Mouse (Mus musculus) bone marrow, adult 2 months (tissue): Measurements from ENCODE around the gene Zscan20. TPM values are rescaled to one million over a fixed set of nuclear protein-coding genes. Genes with fewer than 3 reads are reported as not detected.
"Not testable (repeated sequence)": the region's sequence is repeated elsewhere in the genome, so short reads cannot be mapped to it uniquely, and the experiment has no call there.

Source experiments
- H3K27ac ChIP-seq: fragments of 200-500 bp; 2 replicates; pipeline ENCODE4 v1.5.1; 2012; ENCODE audit warnings: low read depth, mild to moderate bottlenecking, control low read depth, inconsistent platforms, low read length; ENCODE audit not compliant: control insufficient read depth, poor library complexity, insufficient read depth
- H3K4me1 ChIP-seq: fragments of 200-500 bp; 2 replicates; pipeline ENCODE4 v1.6.1; 2011; ENCODE audit warnings: low read length; ENCODE audit not compliant: control insufficient read depth, insufficient read depth
- H3K4me3 ChIP-seq: fragments of 200-500 bp; replicated peaks from 2 replicates; pipeline ENCODE3; 2011; ENCODE audit warnings: mild to moderate bottlenecking, low read depth, low read length, control low read depth; ENCODE audit not compliant: control insufficient read depth
- CTCF ChIP-seq: fragments of 200-500 bp; IDR thresholded peaks from 2 replicates; pipeline ENCODE4 v1.5.1; 2011; ENCODE audit warnings: low read length, control low read depth; ENCODE audit not compliant: control insufficient read depth, insufficient read depth
- POLR2A ChIP-seq: fragments of 200-500 bp; IDR thresholded peaks from 2 replicates; pipeline ENCODE4 v1.6.1; 2011; ENCODE audit warnings: low read depth, mild to moderate bottlenecking, control low read depth, low read length, borderline replicate concordance; ENCODE audit not compliant: control insufficient read depth
- WGBS: fragments of 180-500 bp; shearing (Covaris S2); methylation state at CpG from one replicate; pipeline ENCODE4 v1.1.7; 2018; 5-methylcytosine and 5-hydroxymethylcytosine counted together
- polyA plus RNA-seq: library from polyadenylated mRNA; stranded (reverse); fragments of >200 nt; gene quantifications from 2 replicates; pipeline ENCODE4 v1.2.4, GENCODE M21; 2011; ENCODE audit warnings: low replicate concordance; ENCODE audit not compliant: missing spikeins, insufficient read depth, insufficient read length

Gene Zscan20
- polyA plus RNA-seq, 1 experiment = 7.4 TPM

GRCm38 (mm10) chr4:128554198-128554597 lies 55.7 kb downstream of the Zscan20 start:
- TF ChIP-seq POLR2A (no peak), CTCF (no peak)
- Histone ChIP-seq H3K4me1 (no peaks in the 10 kb centered on the region; the same call in 1 of the 2 replicates), H3K27ac (no peak overlapping the region), H3K4me3 (no peak overlapping the region)
- WGBS = 89% methylated on average over 2 of the region's 2 CpGs

GRCm38 (mm10) chr4:128550756-128551155 lies 59.1 kb downstream of the Zscan20 start:
- 75% methylated on average over 6 of the region's 6 CpGs for WGBS
- no peak overlapping the region for H3K27ac ChIP-seq
- TF ChIP-seq POLR2A = no peak
- no peak for TF ChIP-seq CTCF
- no peak overlapping the region for H3K4me3 ChIP-seq
- no peaks in the 10 kb centered on the region; the same call in 1 of the 2 replicates for H3K4me1 ChIP-seq

- H3K4me3 ChIP-seq, H3K27ac ChIP-seq, H3K4me1 ChIP-seq: not testable (repeated sequence)
- WGBS = 58% methylated on average over 2 of the region's 2 CpGs
Measured at GRCm38 (mm10) chr4:128543956-128544486, 65.9 kb downstream of the Zscan20 start.

- no peak overlapping the region for H3K27ac ChIP-seq
Measured at GRCm38 (mm10) chr4:128543378-128543777, 66.5 kb downstream of the Zscan20 start.

More at GRCm38 (mm10) chr4:128543378-128543777, 66.5 kb downstream of the Zscan20 start:
- TF ChIP-seq CTCF (no peak), POLR2A (no peak)
- WGBS = 22% methylated on average over 2 of the region's 2 CpGs
- no peaks in the 10 kb centered on the region for H3K4me1 ChIP-seq
- no peak overlapping the region for H3K4me3 ChIP-seq

Other genes starting within 250 kb of the Zscan20 start
- gene Tlr12, start 8.5 kb upstream of the Zscan20 start, polyA plus RNA-seq = 1.2 and 4.9 TPM in 2 replicates
- 22.4 and 36.8 TPM in 2 replicates for gene Phc2, start 44.6 kb upstream of the Zscan20 start, polyA plus RNA-seq
- 0.34 and 1.5 TPM in 2 replicates for gene A3galt2, start 145.3 kb upstream of the Zscan20 start, polyA plus RNA-seq
- gene Zfp362, start 195.9 kb upstream of the Zscan20 start, polyA plus RNA-seq = 10.3 and 12.1 TPM in 2 replicates